Mouse (Mus musculus): ENCODE data around the gene Cadm4. TPM values are rescaled to one million over a fixed set of nuclear protein-coding genes. Genes with fewer than 3 reads are reported as not detected.

The Cadm4 gene
- total and polyA plus RNA-seq, 2 experiments = 3.5 to 6.5 TPM

GRCm38 (mm10) chr7:24451855-24452311, 29.9 kb upstream of the Cadm4 start, which contains the start of gene Irgc1:
Gene Irgc1, minus strand, starts transcription at chr7:24452297.
- no peak within 1 kb of the TSS for H3K27ac ChIP-seq (replicated peaks; ENCODE audit: insufficient read depth, low read depth, low read length)

GRCm38 (mm10) chr7:24454199-24454598, 27.6 kb upstream of the Cadm4 start:
- Histone ChIP-seq H3K9ac (ENCODE audit: low read depth, low read length) (no peak overlapping the region), H3K36me3 (ENCODE audit: control insufficient read depth, insufficient read depth, low read length) (no peaks in the 10 kb centered on the region), H3K4me3 (ENCODE audit: insufficient read depth, low read depth, low read length) (no peak overlapping the region), H3K79me2 (ENCODE audit: control insufficient read depth, insufficient read depth, low read length) (no peaks in the 10 kb centered on the region), H3K27ac (replicated peaks; ENCODE audit: insufficient read depth, low read depth, low read length) (no peak overlapping the region), H3K27me3 (ENCODE audit: control insufficient read depth, insufficient read depth, low read length) (no peaks in the 10 kb centered on the region), H3K4me1 (ENCODE audit: control insufficient read depth, insufficient read depth, low read length) (no peaks in the 10 kb centered on the region)
- TF ChIP-seq CTCF (IDR thresholded peaks at IDR 0.05; ENCODE audit: low read depth, low read length) (no peak), POLR2A (IDR thresholded peaks at IDR 0.05; ENCODE audit: extremely low read depth, insufficient read depth, low read length) (no peak)
- WGBS = 64% methylated on average over 2 of the region's 2 CpGs
- no peak for DNase-seq (ENCODE audit: extremely low read depth, low read depth, low spot score)

More at GRCm38 (mm10) chr7:24451855-24452311, 29.9 kb upstream of the Cadm4 start, which contains the start of gene Irgc1:
- no peak within 1 kb of the TSS for H3K9ac ChIP-seq (ENCODE audit: low read depth, low read length)
- H3K36me3 ChIP-seq (ENCODE audit: control insufficient read depth, insufficient read depth, low read length) = no peaks in the 10 kb centered on the region
- WGBS = 65% methylated on average over 9 of the region's 9 CpGs
- H3K4me3 ChIP-seq (ENCODE audit: insufficient read depth, low read depth, low read length) = no peak within 1 kb of the TSS
- TF ChIP-seq CTCF (IDR thresholded peaks at IDR 0.05; ENCODE audit: low read depth, low read length) (no peak), POLR2A (IDR thresholded peaks at IDR 0.05; ENCODE audit: extremely low read depth, insufficient read depth, low read length) (no peak)
- H3K79me2 ChIP-seq (ENCODE audit: control insufficient read depth, insufficient read depth, low read length) = no peaks in the 10 kb centered on the region
- no peaks in the 10 kb centered on the region for H3K4me1 ChIP-seq (ENCODE audit: control insufficient read depth, insufficient read depth, low read length)
- no peaks in the 10 kb centered on the region for H3K27me3 ChIP-seq (ENCODE audit: control insufficient read depth, insufficient read depth, low read length)
- DNase-seq (ENCODE audit: extremely low read depth, low read depth, low spot score) = no peak

GRCm38 (mm10) chr7:24455726-24456125, 26.1 kb upstream of the Cadm4 start:
- no peak for DNase-seq (ENCODE audit: extremely low read depth, low read depth, low spot score)
- Histone ChIP-seq H3K4me1 (ENCODE audit: control insufficient read depth, insufficient read depth, low read length) (no peaks in the 10 kb centered on the region), H3K9ac (ENCODE audit: low read depth, low read length) (no peak overlapping the region), H3K79me2 (ENCODE audit: control insufficient read depth, insufficient read depth, low read length) (no peaks in the 10 kb centered on the region), H3K4me3 (ENCODE audit: insufficient read depth, low read depth, low read length) (no peak overlapping the region), H3K27me3 (ENCODE audit: control insufficient read depth, insufficient read depth, low read length) (no peaks in the 10 kb centered on the region), H3K36me3 (ENCODE audit: control insufficient read depth, insufficient read depth, low read length) (no peaks in the 10 kb centered on the region), H3K27ac (replicated peaks; ENCODE audit: insufficient read depth, low read depth, low read length) (no peak overlapping the region)
- 64% methylated on average over 5 of the region's 5 CpGs for WGBS
- TF ChIP-seq POLR2A (IDR thresholded peaks at IDR 0.05; ENCODE audit: extremely low read depth, insufficient read depth, low read length) (no peak), CTCF (IDR thresholded peaks at IDR 0.05; ENCODE audit: low read depth, low read length) (no peak)

- DNase-seq (ENCODE audit: extremely low read depth, low read depth, low spot score) = no peak
- Histone ChIP-seq H3K4me1 (ENCODE audit: control insufficient read depth, insufficient read depth, low read length) (no peaks in the 10 kb centered on the region), H3K36me3 (ENCODE audit: control insufficient read depth, insufficient read depth, low read length) (no peaks in the 10 kb centered on the region), H3K27me3 (ENCODE audit: control insufficient read depth, insufficient read depth, low read length) (no peaks in the 10 kb centered on the region), H3K9ac (ENCODE audit: low read depth, low read length) (no peak overlapping the region), H3K79me2 (ENCODE audit: control insufficient read depth, insufficient read depth, low read length) (no peaks in the 10 kb centered on the region), H3K27ac (replicated peaks; ENCODE audit: insufficient read depth, low read depth, low read length) (no peak overlapping the region), H3K4me3 (ENCODE audit: insufficient read depth, low read depth, low read length) (no peak overlapping the region)
- WGBS = 77% methylated on average over 10 of the region's 10 CpGs
- TF ChIP-seq CTCF (IDR thresholded peaks at IDR 0.05; ENCODE audit: low read depth, low read length) (no peak), POLR2A (IDR thresholded peaks at IDR 0.05; ENCODE audit: extremely low read depth, insufficient read depth, low read length) (no peak)
Observed at GRCm38 (mm10) chr7:24457726-24458370, 24.0 kb upstream of the Cadm4 start.

- 76% methylated on average over 5 of the region's 5 CpGs for WGBS
- TF ChIP-seq CTCF (IDR thresholded peaks at IDR 0.05; ENCODE audit: low read depth, low read length) (no peak), POLR2A (IDR thresholded peaks at IDR 0.05; ENCODE audit: extremely low read depth, insufficient read depth, low read length) (no peak)
- no peaks in the 10 kb centered on the region for H3K27me3 ChIP-seq (ENCODE audit: control insufficient read depth, insufficient read depth, low read length)
- H3K36me3 ChIP-seq (ENCODE audit: control insufficient read depth, insufficient read depth, low read length) = no peaks in the 10 kb centered on the region
- H3K79me2 ChIP-seq (ENCODE audit: control insufficient read depth, insufficient read depth, low read length) = no peaks in the 10 kb centered on the region
- no peak for DNase-seq (ENCODE audit: extremely low read depth, low read depth, low spot score)
- H3K9ac ChIP-seq (ENCODE audit: low read depth, low read length) = no peak overlapping the region
- H3K4me3 ChIP-seq (ENCODE audit: insufficient read depth, low read depth, low read length) = no peak overlapping the region
- H3K27ac ChIP-seq (replicated peaks; ENCODE audit: insufficient read depth, low read depth, low read length) = no peak overlapping the region
- no peaks in the 10 kb centered on the region for H3K4me1 ChIP-seq (ENCODE audit: control insufficient read depth, insufficient read depth, low read length)
Observed at GRCm38 (mm10) chr7:24459440-24459839, 22.4 kb upstream of the Cadm4 start.

- H3K9ac ChIP-seq (ENCODE audit: low read depth, low read length) = no peak overlapping the region
- no peaks in the 10 kb centered on the region for H3K79me2 ChIP-seq (ENCODE audit: control insufficient read depth, insufficient read depth, low read length)
- no peak overlapping the region for H3K4me3 ChIP-seq (ENCODE audit: insufficient read depth, low read depth, low read length)
- WGBS = 32% methylated on average over 3 of the region's 3 CpGs
- TF ChIP-seq CTCF (IDR thresholded peaks at IDR 0.05; ENCODE audit: low read depth, low read length) (no peak), POLR2A (IDR thresholded peaks at IDR 0.05; ENCODE audit: extremely low read depth, insufficient read depth, low read length) (no peak)
- H3K27me3 ChIP-seq (ENCODE audit: control insufficient read depth, insufficient read depth, low read length) = no peaks in the 10 kb centered on the region
- no peak for DNase-seq (ENCODE audit: extremely low read depth, low read depth, low spot score)
- no peak overlapping the region for H3K27ac ChIP-seq (replicated peaks; ENCODE audit: insufficient read depth, low read depth, low read length)
- no peaks in the 10 kb centered on the region for H3K4me1 ChIP-seq (ENCODE audit: control insufficient read depth, insufficient read depth, low read length)
- H3K36me3 ChIP-seq (ENCODE audit: control insufficient read depth, insufficient read depth, low read length) = no peaks in the 10 kb centered on the region
Observed at GRCm38 (mm10) chr7:24459843-24460242, 22.0 kb upstream of the Cadm4 start.

All from liver, adult 2 months (tissue).